Mouse (Mus musculus) bone marrow, adult 2 months (tissue): ENCODE results near the gene Tekt3. TPM values are rescaled to one million over a fixed set of nuclear protein-coding genes. Genes with fewer than 3 reads are reported as not detected.

ENCODE experiments used
- H3K27ac ChIP-seq: fragments of 200-500 bp; 2 replicates; pipeline ENCODE4 v1.5.1; 2012; ENCODE audit warnings: low read depth, mild to moderate bottlenecking, control low read depth, inconsistent platforms, low read length; ENCODE audit not compliant: control insufficient read depth, poor library complexity, insufficient read depth
- H3K4me1 ChIP-seq: fragments of 200-500 bp; 2 replicates; pipeline ENCODE4 v1.6.1; 2011; ENCODE audit warnings: low read length; ENCODE audit not compliant: control insufficient read depth, insufficient read depth
- H3K4me3 ChIP-seq: fragments of 200-500 bp; replicated peaks from 2 replicates; pipeline ENCODE3; 2011; ENCODE audit warnings: mild to moderate bottlenecking, low read depth, low read length, control low read depth; ENCODE audit not compliant: control insufficient read depth
- CTCF ChIP-seq: fragments of 200-500 bp; IDR thresholded peaks from 2 replicates; pipeline ENCODE4 v1.5.1; 2011; ENCODE audit warnings: low read length, control low read depth; ENCODE audit not compliant: control insufficient read depth, insufficient read depth
- POLR2A ChIP-seq: fragments of 200-500 bp; IDR thresholded peaks from 2 replicates; pipeline ENCODE4 v1.6.1; 2011; ENCODE audit warnings: low read depth, mild to moderate bottlenecking, control low read depth, low read length, borderline replicate concordance; ENCODE audit not compliant: control insufficient read depth
- WGBS: fragments of 180-500 bp; shearing (Covaris S2); methylation state at CpG from one replicate; pipeline ENCODE4 v1.1.7; 2018; 5-methylcytosine and 5-hydroxymethylcytosine counted together
- polyA plus RNA-seq: library from polyadenylated mRNA; stranded (reverse); fragments of >200 nt; gene quantifications from 2 replicates; pipeline ENCODE4 v1.2.4, GENCODE M21; 2011; ENCODE audit warnings: low replicate concordance; ENCODE audit not compliant: missing spikeins, insufficient read depth, insufficient read length

Gene Tekt3
- polyA plus RNA-seq, 1 experiment, result not detected

- H3K4me3 ChIP-seq, result no peak overlapping the region
- no peak overlapping the region for H3K27ac ChIP-seq
- TF ChIP-seq CTCF (no peak), POLR2A (no peak)
- WGBS, result 37% methylated on average over 9 of the region's 9 CpGs
- no peaks in the 10 kb centered on the region for H3K4me1 ChIP-seq
Observed at GRCm38 (mm10) chr11:63026651-63027141, 34.8 kb upstream of the Tekt3 start.

- H3K4me1 ChIP-seq, result no peaks in the 10 kb centered on the region
- no peak for TF ChIP-seq POLR2A
- TF ChIP-seq CTCF, result no peak
- H3K4me3 ChIP-seq, result no peak overlapping the region
- WGBS, result 81% methylated on average over 3 of the region's 3 CpGs
- no peak overlapping the region for H3K27ac ChIP-seq
Observed at GRCm38 (mm10) chr11:63028131-63028530, 33.3 kb upstream of the Tekt3 start.

- H3K4me1 ChIP-seq, result no peaks in the 10 kb centered on the region
- 49% methylated on average over 4 of the region's 4 CpGs for WGBS
- no peak overlapping the region for H3K4me3 ChIP-seq
- H3K27ac ChIP-seq, result no peak overlapping the region
- no peak for TF ChIP-seq POLR2A
- TF ChIP-seq CTCF, result no peak
Observed at GRCm38 (mm10) chr11:63029148-63029714, 32.2 kb upstream of the Tekt3 start.

- no peak overlapping the region for H3K4me3 ChIP-seq
- 75% methylated on average over 6 of the region's 6 CpGs for whole genome bisulfite sequencing
- TF ChIP-seq POLR2A (no peak), CTCF (no peak)
- no peaks in the 10 kb centered on the region for H3K4me1 ChIP-seq
- no peak overlapping the region for H3K27ac ChIP-seq
Observed at GRCm38 (mm10) chr11:63029721-63030120, 31.7 kb upstream of the Tekt3 start.

GRCm38 (mm10) chr11:63035420-63036211 is 25.8 kb upstream of the Tekt3 start:
- TF ChIP-seq POLR2A (no peak), CTCF (no peak)
- no peak overlapping the region for H3K27ac ChIP-seq
- 76% methylated on average over 11 of the region's 11 CpGs for WGBS
- no peak overlapping the region for H3K4me3 ChIP-seq
- no peaks in the 10 kb centered on the region for H3K4me1 ChIP-seq

GRCm38 (mm10) chr11:63040002-63040661 is 21.3 kb upstream of the Tekt3 start:
- no peak overlapping the region for H3K4me3 ChIP-seq
- H3K4me1 ChIP-seq, result no peaks in the 10 kb centered on the region
- H3K27ac ChIP-seq, result no peak overlapping the region
- 75% methylated on average over 12 of the region's 12 CpGs for WGBS
- TF ChIP-seq POLR2A (no peak), CTCF (no peak)

- 79% methylated on average over 3 of the region's 3 CpGs for WGBS
- TF ChIP-seq CTCF (no peak), POLR2A (no peak)
- Histone ChIP-seq H3K27ac (no peak overlapping the region), H3K4me3 (no peak overlapping the region), H3K4me1 (no peaks in the 10 kb centered on the region; the same call in 1 of the 2 replicates)
Observed at GRCm38 (mm10) chr11:63045771-63046170, 15.7 kb upstream of the Tekt3 start.

GRCm38 (mm10) chr11:63046380-63046779 is 15.1 kb upstream of the Tekt3 start:
- Histone ChIP-seq H3K4me3 (no peak overlapping the region), H3K4me1 (no peaks in the 10 kb centered on the region; the same call in 1 of the 2 replicates), H3K27ac (no peak overlapping the region)
- 27% methylated on average over 8 of the region's 8 CpGs for WGBS
- TF ChIP-seq POLR2A (no peak), CTCF (no peak)
